Mouse (Mus musculus) stomach, postnatal 0 days (tissue): Measurements from ENCODE around the gene Prickle2.

Experiments
- CTCF ChIP-seq: IDR thresholded peaks from 2 replicates; pipeline ENCODE4 v1.5.1; 2016; ENCODE audit warnings: antibody characterized with exemption, low read depth, mild to moderate bottlenecking, moderate library complexity
- EP300 ChIP-seq: optimal IDR thresholded peaks from 2 replicates; pipeline ENCODE3; 2016; ENCODE audit warnings: antibody characterized with exemption

DNA sequence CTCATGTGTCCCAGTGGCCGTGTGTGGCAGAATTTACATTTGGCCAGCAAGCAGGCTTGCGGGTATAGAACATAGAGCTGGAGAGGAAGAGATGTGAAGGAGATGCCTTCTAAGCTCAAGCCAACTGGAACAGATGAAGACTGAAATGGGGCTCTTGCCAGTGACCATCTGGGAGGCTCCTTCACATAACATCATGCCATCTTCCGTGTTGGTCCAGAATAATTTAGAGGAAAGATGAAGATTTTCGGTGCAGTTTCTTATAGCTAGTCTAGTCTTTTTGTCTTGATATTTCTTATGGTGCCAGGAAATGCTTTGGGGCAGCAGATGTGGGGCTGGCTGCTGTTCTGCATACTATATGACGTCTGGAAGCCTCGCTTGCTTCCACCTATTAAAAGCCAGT is 308.1 kb downstream of the Prickle2 start:
- no peak for TF ChIP-seq CTCF
- TF ChIP-seq EP300 = no peak
